Mouse (Mus musculus): ENCODE measurements around the gene Fcgr4. TPM values are rescaled to one million over a fixed set of nuclear protein-coding genes. Genes with fewer than 3 reads are reported as not detected.
"Not testable (repeated sequence)": the region's sequence is repeated elsewhere in the genome, so short reads cannot be mapped to it uniquely, and the experiment has no call there.

Fcgr4 gene
- polyA plus RNA-seq, 1 experiment from 2014 or later, result 0.47 TPM

GRCm38 (mm10) chr1:171050774-171051173 is 32.1 kb downstream of the Fcgr4 start:
- DNase-seq (no peak), ATAC-seq (ENCODE audit: insufficient read depth) (no peak)
- WGBS, result 69% methylated on average over 7 of the region's 7 CpGs
- no peaks in the 10 kb centered on the region for H3K4me1 ChIP-seq (ENCODE audit: insufficient read depth)
- no peaks in the 10 kb centered on the region for H3K36me3 ChIP-seq (ENCODE audit: insufficient read depth)
- TF ChIP-seq CTCF (IDR thresholded peaks at IDR 0.05; ENCODE audit: low read depth), result no peak
- no peak overlapping the region for H3K4me3 ChIP-seq (ENCODE audit: low read depth, low read length)
- H3K27me3 ChIP-seq (ENCODE audit: insufficient read depth, low read length), result no peaks in the 10 kb centered on the region
- H3K4me2 ChIP-seq, result no peak overlapping the region
- H3K9ac ChIP-seq, result no peak overlapping the region
- no peaks in the 10 kb centered on the region for H3K9me3 ChIP-seq (ENCODE audit: low read depth, low read length)
- H3K27ac ChIP-seq (ENCODE audit: low read depth), result no peak overlapping the region

DNA sequence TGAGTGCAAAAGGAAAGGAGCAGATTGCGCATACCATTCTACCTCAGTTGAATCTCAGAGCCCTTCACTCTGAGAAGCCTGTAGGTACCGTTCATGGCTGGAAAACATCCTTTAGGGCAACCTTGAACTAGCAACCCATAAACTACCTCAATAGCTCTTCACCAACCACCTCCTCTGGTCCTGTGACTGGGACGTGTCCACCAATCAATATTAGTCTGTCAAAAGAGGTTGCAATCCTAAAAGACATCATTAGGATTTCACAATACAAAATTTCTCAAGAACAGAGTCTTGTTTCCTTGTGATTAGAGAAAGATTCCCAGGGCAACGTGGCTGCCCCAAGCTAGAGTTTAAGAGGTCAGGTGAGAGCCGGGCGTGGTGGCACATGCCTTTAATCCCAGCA is 34.6 kb downstream of the Fcgr4 start:
- H3K4me3 ChIP-seq (ENCODE audit: low read depth, low read length), result no peak overlapping the region
- ATAC-seq (ENCODE audit: insufficient read depth), result no peak

GRCm38 (mm10) chr1:171057253-171057652 is 38.5 kb downstream of the Fcgr4 start:
- Histone ChIP-seq H3K4me3 (ENCODE audit: low read depth, low read length) (no peak overlapping the region), H3K27ac (ENCODE audit: low read depth) (no peak overlapping the region), H3K4me2 (no peak overlapping the region), H3K4me1 (ENCODE audit: insufficient read depth) (no peaks in the 10 kb centered on the region), H3K9ac (no peak overlapping the region), H3K36me3 (ENCODE audit: insufficient read depth) (no peaks in the 10 kb centered on the region), H3K9me3 (ENCODE audit: low read depth, low read length) (no peaks in the 10 kb centered on the region), H3K27me3 (ENCODE audit: insufficient read depth, low read length) (no peaks in the 10 kb centered on the region)
- ATAC-seq (ENCODE audit: insufficient read depth), result no peak
- TF ChIP-seq CTCF (IDR thresholded peaks at IDR 0.05; ENCODE audit: low read depth), result no peak
- DNase-seq, result no peak
- WGBS, result 80% methylated on average over 5 of the region's 5 CpGs

More for the DNA sequence above, 34.6 kb downstream of the Fcgr4 start:
- H3K9ac ChIP-seq, result no peak overlapping the region
- H3K9me3 ChIP-seq (ENCODE audit: low read depth, low read length), result no peaks in the 10 kb centered on the region
- no peak overlapping the region for H3K27ac ChIP-seq (ENCODE audit: low read depth)
- TF ChIP-seq CTCF (IDR thresholded peaks at IDR 0.05; ENCODE audit: low read depth), result no peak
- no peak for DNase-seq
- no peaks in the 10 kb centered on the region for H3K4me1 ChIP-seq (ENCODE audit: insufficient read depth)
- no peak overlapping the region for H3K4me2 ChIP-seq
- 73% methylated on average over 6 of the region's 6 CpGs for WGBS
- no peaks in the 10 kb centered on the region for H3K36me3 ChIP-seq (ENCODE audit: insufficient read depth)
- H3K27me3 ChIP-seq (ENCODE audit: insufficient read depth, low read length), result no peaks in the 10 kb centered on the region

DNA sequence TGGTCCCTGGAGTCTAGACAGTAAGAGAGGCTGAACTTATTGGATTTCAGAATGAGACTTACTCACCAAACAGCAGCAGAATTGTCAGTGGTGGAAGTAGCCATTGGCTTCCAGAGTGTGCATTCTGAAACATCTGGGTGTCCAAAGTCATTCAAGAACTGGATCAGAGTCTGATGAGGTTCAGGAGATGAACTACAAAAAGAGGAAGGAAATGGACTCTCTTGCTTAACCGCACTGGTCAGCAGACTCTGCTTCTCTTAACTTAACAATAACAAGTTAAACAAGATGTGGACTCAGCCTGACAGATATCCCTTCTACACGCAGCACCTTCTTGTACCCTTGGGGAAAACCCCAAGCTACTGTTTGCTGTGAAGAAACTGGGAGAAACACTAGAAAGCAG is 40.5 kb downstream of the Fcgr4 start:
- no peak overlapping the region for H3K27ac ChIP-seq (ENCODE audit: low read depth)

GRCm38 (mm10) chr1:171060392-171060791 is 41.7 kb downstream of the Fcgr4 start:
- no peaks in the 10 kb centered on the region for H3K36me3 ChIP-seq (ENCODE audit: insufficient read depth)
- no peak overlapping the region for H3K9ac ChIP-seq
- no peaks in the 10 kb centered on the region for H3K4me1 ChIP-seq (ENCODE audit: insufficient read depth)
- WGBS, result 6% methylated on average over 10 of the region's 10 CpGs
- no peak for TF ChIP-seq CTCF (IDR thresholded peaks at IDR 0.05; ENCODE audit: low read depth)
- no peaks in the 10 kb centered on the region for H3K9me3 ChIP-seq (ENCODE audit: low read depth, low read length)
- peak overlapping the region; percentile 28 for H3K4me2 ChIP-seq
- peak overlapping the region; percentile 62; the same call in 1 of the 2 replicates for H3K27ac ChIP-seq (ENCODE audit: low read depth)
- DNase-seq (peak; percentile 73), ATAC-seq (ENCODE audit: insufficient read depth) (no peak)
- no peak overlapping the region for H3K4me3 ChIP-seq (ENCODE audit: low read depth, low read length)
- peaks cover 9% of the 10 kb centered on the region for H3K27me3 ChIP-seq (ENCODE audit: insufficient read depth, low read length)

More for the DNA sequence above, 40.5 kb downstream of the Fcgr4 start:
- TF ChIP-seq CTCF (IDR thresholded peaks at IDR 0.05; ENCODE audit: low read depth), result no peak
- H3K9me3 ChIP-seq (ENCODE audit: low read depth, low read length), result no peaks in the 10 kb centered on the region
- H3K4me2 ChIP-seq, result no peak overlapping the region
- no peak for ATAC-seq (ENCODE audit: insufficient read depth)
- DNase-seq, result no peak
- WGBS, result 56% methylated on average over 2 of the region's 2 CpGs
- H3K4me3 ChIP-seq (ENCODE audit: low read depth, low read length), result no peak overlapping the region
- no peak overlapping the region for H3K9ac ChIP-seq
- H3K36me3 ChIP-seq (ENCODE audit: insufficient read depth), result no peaks in the 10 kb centered on the region
- H3K27me3 ChIP-seq (ENCODE audit: insufficient read depth, low read length), result peaks cover 5% of the 10 kb centered on the region
- no peaks in the 10 kb centered on the region for H3K4me1 ChIP-seq (ENCODE audit: insufficient read depth)

DNA sequence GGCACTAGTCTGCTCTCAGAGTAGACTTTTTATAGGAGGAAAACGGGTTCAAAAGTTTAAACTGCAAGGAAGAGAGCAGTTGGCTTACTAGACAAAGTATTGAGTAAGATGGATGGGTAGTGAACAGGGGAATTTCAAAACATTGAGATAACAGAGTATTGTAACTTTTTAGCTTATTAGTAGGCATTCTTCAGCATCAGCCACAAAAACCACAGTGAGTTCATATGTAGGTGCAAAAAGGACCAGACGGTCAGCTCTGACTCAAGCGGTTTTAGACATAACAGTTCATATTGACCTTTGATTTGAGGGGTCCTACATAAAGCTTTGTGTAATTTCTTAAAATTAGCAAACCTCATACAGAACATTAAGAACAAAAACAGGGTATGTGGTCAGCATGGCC is 42.8 kb downstream of the Fcgr4 start:
- H3K4me3 ChIP-seq (ENCODE audit: low read depth, low read length), result no peak overlapping the region
- H3K4me2 ChIP-seq, result no peak overlapping the region
- H3K36me3 ChIP-seq (ENCODE audit: insufficient read depth), result no peaks in the 10 kb centered on the region
- H3K9me3 ChIP-seq (ENCODE audit: low read depth, low read length), result no peaks in the 10 kb centered on the region
- peak overlapping the region; percentile 62; the same call in 1 of the 2 replicates for H3K27ac ChIP-seq (ENCODE audit: low read depth)
- TF ChIP-seq CTCF (IDR thresholded peaks at IDR 0.05; ENCODE audit: low read depth), result no peak
- H3K9ac ChIP-seq, result no peak overlapping the region
- 36% methylated on average over 3 of the region's 3 CpGs for WGBS
- H3K4me1 ChIP-seq (ENCODE audit: insufficient read depth), result no peaks in the 10 kb centered on the region
- H3K27me3 ChIP-seq (ENCODE audit: insufficient read depth, low read length), result peaks cover 13% of the 10 kb centered on the region
- ATAC-seq (ENCODE audit: insufficient read depth) (no peak), DNase-seq (no peak)

- H3K4me1 ChIP-seq (ENCODE audit: insufficient read depth); H3K9ac ChIP-seq; H3K36me3 ChIP-seq (ENCODE audit: insufficient read depth); H3K9me3 ChIP-seq (ENCODE audit: low read depth, low read length); H3K27ac ChIP-seq (ENCODE audit: low read depth): not testable (repeated sequence)
- ATAC-seq (ENCODE audit: insufficient read depth), result peak; percentile 76
- H3K4me3 ChIP-seq (ENCODE audit: low read depth, low read length), result peak overlapping the region; percentile 36
- WGBS, result 8% methylated on average over 36 of the region's 61 CpGs
- peak overlapping the region; percentile 50 for H3K4me2 ChIP-seq
- DNase-seq, result peak; percentile 32
- H3K27me3 ChIP-seq (ENCODE audit: insufficient read depth, low read length), result peaks cover 17% of the 10 kb centered on the region
These were observed 45.1 kb downstream of the Fcgr4 start for GRCm38 (mm10) chr1:171063569-171064490.

Data from lung, embryonic 14.5 days (tissue).